Mouse (Mus musculus): ENCODE data around the gene Hmgb1.

DNA sequence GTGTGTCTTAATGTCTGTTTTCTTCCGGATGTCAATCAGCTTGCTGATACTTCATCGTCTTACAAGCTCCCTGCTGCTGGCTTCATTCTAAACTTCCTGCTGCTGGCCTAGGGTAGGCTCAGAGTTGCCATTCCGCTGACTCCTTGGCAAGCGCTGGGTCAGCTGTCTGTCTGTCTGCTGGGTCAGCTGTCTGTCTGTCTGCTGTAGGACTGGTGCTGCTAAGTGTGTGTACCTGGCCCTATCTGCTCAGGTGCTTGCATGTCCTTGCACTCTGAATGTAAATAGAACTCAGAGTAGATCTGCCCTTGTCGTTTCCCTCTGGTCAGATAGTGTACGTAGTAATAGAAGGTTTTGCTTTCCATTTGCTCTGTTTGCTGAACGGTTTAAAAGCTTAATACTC lies 20.5 kb upstream of the Hmgb1 start:
- TF ChIP-seq CTCF (IDR thresholded peaks at IDR 0.05; ENCODE audit: low read depth, low read length) (no peak), POLR2A (IDR thresholded peaks at IDR 0.05; ENCODE audit: extremely low read depth, insufficient read depth, low read length) (no peak)
